Mouse (Mus musculus) fibroblast of lung, adult 2 months (primary cell): ENCODE data around the gene Ercc4.

Source experiments
- DNase-seq: peaks from one replicate; pipeline ENCODE4 v3.0.0-alpha.2; 2011; ENCODE audit warnings: low read depth

Gene Ercc4

GRCm38 (mm10) chr16:13147810-13148555, 38.5 kb downstream of the Ercc4 start:
- DNase-seq: no peak

GRCm38 (mm10) chr16:13149950-13150349, 40.5 kb downstream of the Ercc4 start:
- DNase-seq: no peak

GRCm38 (mm10) chr16:13150790-13151189, 41.3 kb downstream of the Ercc4 start:
- DNase-seq: no peak

GRCm38 (mm10) chr16:13152475-13152874, 43.0 kb downstream of the Ercc4 start:
- DNase-seq: no peak

- DNase-seq: no peak
Observed at GRCm38 (mm10) chr16:13153215-13153614, 43.7 kb downstream of the Ercc4 start.

- no peak for DNase-seq
Observed at GRCm38 (mm10) chr16:13154352-13154751, 44.9 kb downstream of the Ercc4 start.

GRCm38 (mm10) chr16:13157314-13157713, 47.8 kb downstream of the Ercc4 start:
- DNase-seq: no peak

GRCm38 (mm10) chr16:13158153-13158670, 48.7 kb downstream of the Ercc4 start:
- DNase-seq: no peak

GRCm38 (mm10) chr16:13158906-13159889, 49.7 kb downstream of the Ercc4 start:
- DNase-seq: peak; percentile 18

- peak; percentile 98 for DNase-seq
Observed at GRCm38 (mm10) chr16:13159927-13160644, 50.6 kb downstream of the Ercc4 start.

- no peak for DNase-seq
Observed at GRCm38 (mm10) chr16:13161516-13161915, 52.0 kb downstream of the Ercc4 start.

GRCm38 (mm10) chr16:13167731-13168130, 58.2 kb downstream of the Ercc4 start:
- DNase-seq: no peak

- no peak for DNase-seq
Observed at GRCm38 (mm10) chr16:13173055-13173742, 63.7 kb downstream of the Ercc4 start.

- DNase-seq: no peak
Observed at GRCm38 (mm10) chr16:13182526-13182925, 73.0 kb downstream of the Ercc4 start.

- no peak for DNase-seq
Observed at GRCm38 (mm10) chr16:13183182-13183742, 73.8 kb downstream of the Ercc4 start.

- DNase-seq: no peak
Observed at GRCm38 (mm10) chr16:13184381-13184780, 74.9 kb downstream of the Ercc4 start.

- no peak for DNase-seq
Observed at GRCm38 (mm10) chr16:13189430-13190107, 80.1 kb downstream of the Ercc4 start.

- DNase-seq: no peak
Observed at GRCm38 (mm10) chr16:13190471-13190870, 81.0 kb downstream of the Ercc4 start.

GRCm38 (mm10) chr16:13191166-13191565, 81.7 kb downstream of the Ercc4 start:
- DNase-seq: no peak

- no peak for DNase-seq
Observed at GRCm38 (mm10) chr16:13193663-13194071, 84.2 kb downstream of the Ercc4 start.
